Mouse (Mus musculus): ENCODE results near the gene Ces2b. TPM values are rescaled to one million over a fixed set of nuclear protein-coding genes. Genes with fewer than 3 reads are reported as not detected.

The Ces2b gene
- 0.12 and 0.15 TPM in 2 replicates for polyA plus RNA-seq (2012; rRNA removed)

DNA sequence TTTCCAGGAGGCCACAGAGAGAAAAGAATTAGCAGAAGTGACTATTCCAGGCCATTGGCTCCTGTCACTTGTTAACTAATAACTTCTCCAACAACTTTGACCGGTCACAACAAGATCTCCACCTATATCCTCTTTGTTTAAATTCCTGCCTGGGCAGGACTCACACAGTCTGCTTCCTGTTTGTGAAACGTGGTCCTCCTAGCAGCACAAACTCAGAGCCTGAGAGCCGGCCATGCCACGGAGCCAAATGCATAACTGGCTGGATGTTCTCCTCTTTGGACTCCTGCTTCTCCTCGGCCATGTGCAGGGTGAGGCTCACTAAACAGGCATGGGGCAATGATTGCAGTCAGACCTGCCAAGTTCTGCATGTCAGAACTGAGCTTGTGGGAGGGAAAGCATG, at the start of gene Ces2b:
Ces2b (plus strand) TSS at position 133 of the 400 bp plus-strand sequence.

GRCm38 (mm10) chr8:104846831-104847230, 15.5 kb downstream of the Ces2b start, which contains the start of gene Ces2c:
Gene Ces2c (plus strand): TSS chr8:104847068.

Other genes with a start within 250 kb of the Ces2b start
- 1.7 and 1.8 TPM in 2 replicates for gene Pdp2, start 240.1 kb upstream of the Ces2b start, polyA plus RNA-seq (2012; rRNA removed)
- gene Cdh16, start 207.2 kb upstream of the Ces2b start, polyA plus RNA-seq (2012; rRNA removed), result 0.02 and 0.05 TPM in 2 replicates
- 0.18 and 0.70 TPM in 2 replicates for gene Rrad, start 200.2 kb upstream of the Ces2b start, polyA plus RNA-seq (2012; rRNA removed)
- 29.5 and 30.0 TPM in 2 replicates for gene Ciao2b, start 189.6 kb upstream of the Ces2b start, polyA plus RNA-seq (2012; rRNA removed)
- 9.7 and 11.7 TPM in 2 replicates for gene Ces2a, start 97.6 kb upstream of the Ces2b start, polyA plus RNA-seq (2012; rRNA removed)
- 0.10 and 0.13 TPM in 2 replicates for gene Ces2c, start 15.5 kb downstream of the Ces2b start, polyA plus RNA-seq (2012; rRNA removed)
- 1.5 and 1.9 TPM in 2 replicates for gene Ces2e, start 94.7 kb downstream of the Ces2b start, polyA plus RNA-seq (2012; rRNA removed)
- 0.01 TPM in 1 of 2 replicates, not detected in the other for gene Ces2f, start 115.8 kb downstream of the Ces2b start, polyA plus RNA-seq (2012; rRNA removed)
- 19.6 and 22.5 TPM in 2 replicates for gene Ces2g, start 130.1 kb downstream of the Ces2b start, polyA plus RNA-seq (2012; rRNA removed)
- gene Ces2h, start 169.3 kb downstream of the Ces2b start, polyA plus RNA-seq (2012; rRNA removed), result not detected in 2 replicates
- 0.19 and 0.23 TPM in 2 replicates for gene Ces3a, start 217.0 kb downstream of the Ces2b start, polyA plus RNA-seq (2012; rRNA removed)